Mouse (Mus musculus) heart, embryonic 11.5 days (tissue): ENCODE results near the gene Pced1a. TPM values are rescaled to one million over a fixed set of nuclear protein-coding genes. Genes with fewer than 3 reads are reported as not detected.

Source experiments
- polyA plus RNA-seq: library from polyadenylated mRNA; unstranded; fragments of >200 nt; fragmentation: Nextera tagmentation; extraction: Ambion mirVana; gene quantifications from 2 replicates; pipeline ENCODE4 v1.2.1, GENCODE M21; 2014

Gene Pced1a
- polyA plus RNA-seq, 1 experiment from 2014 or later, result 7.9 TPM

Other genes starting within 250 kb of the Pced1a start
- gene Snrpb, start 245.3 kb downstream of the Pced1a start, polyA plus RNA-seq, result 455 and 479 TPM in 2 replicates
- gene Tmc2, start 229.5 kb downstream of the Pced1a start, polyA plus RNA-seq, result not detected in 2 replicates
- 181 and 200 TPM in 2 replicates for gene Nop56, start 150.3 kb downstream of the Pced1a start, polyA plus RNA-seq
- gene Idh3b, start 140.2 kb downstream of the Pced1a start, polyA plus RNA-seq, result 234 and 249 TPM in 2 replicates
- gene Ebf4, start 129.5 kb downstream of the Pced1a start, polyA plus RNA-seq, result 0.58 and 1.1 TPM in 2 replicates
- 27.0 and 31.2 TPM in 2 replicates for gene Cpxm1, start 27.1 kb downstream of the Pced1a start, polyA plus RNA-seq
- not detected in 2 replicates for gene Gm28372, start 19.5 kb downstream of the Pced1a start, polyA plus RNA-seq
- not detected in 2 replicates for gene 1700020A23Rik, start 19.4 kb downstream of the Pced1a start, polyA plus RNA-seq
- not detected in 2 replicates for gene Tmem239, start 18.2 kb downstream of the Pced1a start, polyA plus RNA-seq
- gene Vps16, start 362 bp downstream of the Pced1a start, polyA plus RNA-seq, result 45.1 and 52.0 TPM in 2 replicates
- gene Ptpra, start 25.6 kb upstream of the Pced1a start, polyA plus RNA-seq, result 72.9 and 79.7 TPM in 2 replicates
- gene Mrps26, start 139.0 kb upstream of the Pced1a start, polyA plus RNA-seq, result 78.4 and 79.9 TPM in 2 replicates
- not detected in 2 replicates for gene Oxt, start 151.5 kb upstream of the Pced1a start, polyA plus RNA-seq
- gene Avp, start 157.9 kb upstream of the Pced1a start, polyA plus RNA-seq, result 1.1 and 1.3 TPM in 2 replicates
- gene Fastkd5, start 205.3 kb upstream of the Pced1a start, polyA plus RNA-seq, result 18.8 and 19.7 TPM in 2 replicates
- 8.9 and 10.4 TPM in 2 replicates for gene Ubox5, start 205.3 kb upstream of the Pced1a start, polyA plus RNA-seq
- 0.66 and 0.69 TPM in 2 replicates for gene Lzts3, start 218.1 kb upstream of the Pced1a start, polyA plus RNA-seq
- gene Ddrgk1, start 240.0 kb upstream of the Pced1a start, polyA plus RNA-seq, result 41.3 and 44.7 TPM in 2 replicates
- gene Itpa, start 242.9 kb upstream of the Pced1a start, polyA plus RNA-seq, result 88.7 and 91.0 TPM in 2 replicates